12 mouse cellular contexts compared by ENCODE assay signal in the genomic region with DNA sequence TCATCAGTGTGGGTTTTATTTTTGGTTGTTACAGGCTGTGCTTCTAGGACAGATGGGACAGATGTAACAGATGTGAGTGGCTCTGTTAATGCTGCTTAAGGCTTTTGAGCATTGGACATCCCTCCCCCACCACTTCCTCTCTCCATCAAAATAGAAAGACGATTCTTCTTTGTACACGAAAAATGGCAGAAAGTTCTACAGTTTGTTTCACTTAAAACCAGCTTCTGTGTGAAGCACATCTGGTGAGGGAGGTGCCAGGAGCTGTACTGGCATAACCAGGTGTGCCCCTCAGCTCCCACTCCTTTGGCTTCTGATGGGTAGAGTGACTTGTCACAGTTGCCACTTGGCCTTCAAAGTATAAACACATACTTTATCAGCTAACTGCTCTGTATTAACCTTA.
DNase-seq lines count a peak whose midpoint lies in the region; ATAC-seq and TF ChIP-seq lines count a peak whose summit lies in the region.
"Had no signal": no experiment of that assay in that cellular context is flagged by ENCODE, and none has a peak within 500 bp of the region (broad histone marks: within the 10 kb centered on the region; RNA-seq: fewer than 3 reads in every experiment).

No protein-coding gene starts in this region.

- H3K36me3 ChIP-seq in intestine, embryonic 14.5 days (ENCODE audit: control insufficient read depth, insufficient read depth, low read length), result no peaks in the 10 kb centered on the region
- no peaks in the 10 kb centered on the region for H3K36me3 ChIP-seq in intestine, embryonic 15.5 days
- no peaks in the 10 kb centered on the region for H3K36me3 ChIP-seq in spleen, adult 2 months (ENCODE audit: control insufficient read depth, insufficient read depth, low read length)
- H3K36me3 ChIP-seq in small intestine, adult 2 months (ENCODE audit: control insufficient read depth, insufficient read depth, low read length), result no peaks in the 10 kb centered on the region
- H3K36me3 ChIP-seq in forebrain, embryonic 16.5 days (ENCODE audit: control insufficient read depth, insufficient read depth), result no peaks in the 10 kb centered on the region

- 24% methylated on average over 2 of the region's 2 CpGs for WGBS in intestine, embryonic 14.5 days
- 38% methylated on average over 2 of the region's 2 CpGs for WGBS in intestine, embryonic 15.5 days
- WGBS in spleen, adult 2 months, result 17% methylated on average over 2 of the region's 2 CpGs
- WGBS in small intestine, adult 2 months, result 55% methylated on average over 2 of the region's 2 CpGs
- WGBS in forebrain, embryonic 16.5 days, result 87% methylated on average over 2 of the region's 2 CpGs

- no peak overlapping the region for H3K4me3 ChIP-seq in intestine, embryonic 14.5 days (ENCODE audit: low read depth, low read length)
- no peak overlapping the region for H3K4me3 ChIP-seq in intestine, embryonic 15.5 days (replicated peaks)
- no peak overlapping the region for H3K4me3 ChIP-seq in spleen, adult 2 months (ENCODE audit: extremely low read depth, insufficient read depth, insufficient read length)
- H3K4me3 ChIP-seq in small intestine, adult 2 months (ENCODE audit: low read depth, low read length), result no peak overlapping the region
- H3K4me3 ChIP-seq in forebrain, embryonic 16.5 days (replicated peaks; ENCODE audit: low read length), result no peak overlapping the region

- TF ChIP-seq POLR2A in spleen, adult 2 months (IDR thresholded peaks at IDR 0.05; ENCODE audit: low read depth, low read length), result no peak
- TF ChIP-seq POLR2A in small intestine, adult 2 months (IDR thresholded peaks at IDR 0.05; ENCODE audit: low read depth, low read length), result no peak

- DNase-seq in intestine, embryonic 14.5 days (ENCODE audit: low spot score), result no peak
- DNase-seq in spleen, adult 2 months (ENCODE audit: low read depth in 1 of 2, low spot score in 2 of 2), result no peak
- no peak for DNase-seq in spleen, postnatal 14 days (ENCODE audit: low spot score in 2 of 2)
- DNase-seq in thymus, postnatal 4 days, result peak; percentile 55
- DNase-seq in cerebellum, adult 18-20 months, result no peak
- DNase-seq: cerebellum, adult 8-10 months; kidney, postnatal 10 days; layer of hippocampus, postnatal 36 days; lung, adult 2 months had no signal

- TF ChIP-seq CTCF in spleen, adult 2 months (IDR thresholded peaks at IDR 0.05; ENCODE audit: extremely low read depth, insufficient read depth, insufficient read length, insufficient replicate concordance), result no peak
- TF ChIP-seq CTCF in small intestine, adult 2 months (IDR thresholded peaks at IDR 0.05; ENCODE audit: extremely low read depth, insufficient read length, insufficient replicate concordance, low read depth, low read length), result no peak

- H3K27ac ChIP-seq in intestine, embryonic 14.5 days (ENCODE audit: low read depth), result peak overlapping the region; percentile 16; the same call in 1 of the 2 replicates
- H3K27ac ChIP-seq in intestine, embryonic 15.5 days, result no peak overlapping the region
- H3K27ac ChIP-seq in spleen, adult 2 months (ENCODE audit: insufficient read depth, low read length), result peak overlapping the region; percentile 10; the same call in 1 of the 2 replicates
- 0 out of 2 replicates have a peak overlapping the region, but pooled peaks have one; percentile 39 for H3K27ac ChIP-seq in small intestine, adult 2 months (ENCODE audit: insufficient read depth, low read depth, low read length)
- H3K27ac ChIP-seq in forebrain, embryonic 16.5 days (ENCODE audit: low read length), result no peak overlapping the region

- H3K9me3 ChIP-seq in intestine, embryonic 14.5 days (ENCODE audit: control insufficient read depth, low read length), result no peaks in the 10 kb centered on the region
- no peaks in the 10 kb centered on the region for H3K9me3 ChIP-seq in intestine, embryonic 15.5 days
- no peaks in the 10 kb centered on the region for H3K9me3 ChIP-seq in forebrain, embryonic 16.5 days (ENCODE audit: control insufficient read depth, low read length)

- no peak overlapping the region for H3K9ac ChIP-seq in intestine, embryonic 14.5 days (ENCODE audit: low read length)
- no peak overlapping the region for H3K9ac ChIP-seq in intestine, embryonic 15.5 days
- H3K9ac ChIP-seq in forebrain, embryonic 16.5 days (replicated peaks; ENCODE audit: low read depth, low read length), result no peak overlapping the region

- H3K4me2 ChIP-seq in intestine, embryonic 14.5 days (ENCODE audit: low read length), result no peak overlapping the region
- H3K4me2 ChIP-seq in intestine, embryonic 15.5 days (replicated peaks), result no peak overlapping the region
- H3K4me2 ChIP-seq in forebrain, embryonic 16.5 days (ENCODE audit: low read length), result no peak overlapping the region

- no peaks in the 10 kb centered on the region for H3K27me3 ChIP-seq in intestine, embryonic 14.5 days (replicated peaks; ENCODE audit: control insufficient read depth, insufficient read depth, low read length)
- no peaks in the 10 kb centered on the region for H3K27me3 ChIP-seq in intestine, embryonic 15.5 days (replicated peaks)
- no peaks in the 10 kb centered on the region for H3K27me3 ChIP-seq in spleen, adult 2 months (ENCODE audit: control insufficient read depth, insufficient read depth, low read length)
- H3K27me3 ChIP-seq in small intestine, adult 2 months (ENCODE audit: control insufficient read depth, insufficient read depth, low read length), result no peaks in the 10 kb centered on the region
- H3K27me3 ChIP-seq in forebrain, embryonic 16.5 days (replicated peaks; ENCODE audit: control insufficient read depth, insufficient read depth, low read length), result no peaks in the 10 kb centered on the region

- peaks cover 44% of the 10 kb centered on the region for H3K4me1 ChIP-seq in intestine, embryonic 14.5 days (replicated peaks; ENCODE audit: control insufficient read depth, insufficient read depth, low read length)
- H3K4me1 ChIP-seq in intestine, embryonic 15.5 days (replicated peaks), result peaks cover 4% of the 10 kb centered on the region
- H3K4me1 ChIP-seq in spleen, adult 2 months (ENCODE audit: control insufficient read depth, insufficient read depth, insufficient read length), result peaks cover 9% of the 10 kb centered on the region; the same call in 1 of the 2 replicates
- no peaks in the 10 kb centered on the region; the same call in 1 of the 2 replicates for H3K4me1 ChIP-seq in small intestine, adult 2 months (ENCODE audit: control insufficient read depth, insufficient read depth, insufficient read length, low read length)
- no peaks in the 10 kb centered on the region for H3K4me1 ChIP-seq in forebrain, embryonic 16.5 days (replicated peaks; ENCODE audit: control insufficient read depth, insufficient read depth, low read length)

- ATAC-seq in intestine, embryonic 14.5 days (replicated peaks; ENCODE audit: low FRiP score, low TSS enrichment, low read depth), result no peak
- no peak for ATAC-seq in intestine, embryonic 15.5 days
- no peak for ATAC-seq in forebrain, embryonic 16.5 days

Comparison
In these comparisons a context has a peak if more than half of its experiments do, and no peak if none do; other contexts are left out.
1. H3K27ac ChIP-seq: peak in intestine, embryonic 14.5 days (single experiment), spleen, adult 2 months (single experiment) and small intestine, adult 2 months (single experiment); none in intestine, embryonic 15.5 days (single experiment) and forebrain, embryonic 16.5 days (single experiment).